Mouse (Mus musculus) stomach, postnatal 0 days (tissue): ENCODE measurements at regions not wholly inside any gene's neighbourhood (a gene's known extent, or its start where the extent isn't known, plus 50 kb on each side); places are given as distances from the start of the nearest gene placed in this dataset.

ENCODE experiments used
- CTCF ChIP-seq: IDR thresholded peaks from 2 replicates; pipeline ENCODE4 v1.5.1; 2016; ENCODE audit warnings: antibody characterized with exemption, low read depth, mild to moderate bottlenecking, moderate library complexity
- EP300 ChIP-seq: optimal IDR thresholded peaks from 2 replicates; pipeline ENCODE3; 2016; ENCODE audit warnings: antibody characterized with exemption

DNA sequence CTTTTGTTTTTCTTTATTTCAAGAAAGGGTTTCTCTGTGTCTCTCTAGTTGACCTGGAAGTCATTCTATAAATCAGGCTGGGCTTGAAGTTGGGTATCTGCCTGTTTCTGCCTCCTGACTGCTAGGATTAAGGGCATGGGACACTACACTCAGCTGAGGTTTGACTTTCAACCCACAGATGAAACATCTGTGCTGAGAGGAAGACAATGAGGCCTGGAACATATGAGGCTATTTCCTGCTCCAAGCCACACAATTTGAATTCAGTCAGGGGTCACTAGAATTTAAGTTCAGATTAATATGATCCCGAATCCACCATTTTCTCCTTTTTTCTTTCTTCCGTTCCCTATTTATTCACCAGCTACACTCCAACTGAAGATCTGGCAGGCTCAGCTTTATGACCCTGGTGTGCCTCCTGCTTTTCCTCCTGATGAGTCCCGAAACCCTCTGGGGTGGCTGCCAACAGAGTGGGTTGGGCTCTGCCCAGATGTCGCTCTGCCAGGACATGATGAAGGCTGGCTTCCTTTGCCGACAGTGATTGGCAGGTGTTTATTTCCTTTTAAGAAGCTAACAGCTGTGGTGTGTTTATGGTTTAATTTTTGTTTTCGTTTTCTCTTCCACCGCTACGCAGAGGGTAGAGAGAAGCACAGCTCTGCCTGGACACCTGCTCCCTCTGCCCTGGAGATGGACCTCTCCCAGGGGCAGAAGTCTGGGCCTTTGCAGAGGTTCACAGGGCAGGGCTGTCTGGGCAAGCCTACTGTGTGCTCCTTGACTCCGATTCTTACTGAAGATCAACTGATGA, 55.3 kb upstream of the Trp53i11 start:
- no peak for TF ChIP-seq CTCF
- TF ChIP-seq EP300, result no peak
